Mouse (Mus musculus): ENCODE data around the gene Camk2n2. TPM values are rescaled to one million over a fixed set of nuclear protein-coding genes. Genes with fewer than 3 reads are reported as not detected.

Camk2n2 gene
- total and polyA plus RNA-seq, 3 experiments, result 1.5 to 7.0 (median 2.0) TPM

- no peaks in the 10 kb centered on the region for H3K27me3 ChIP-seq (replicated peaks)
- no peaks in the 10 kb centered on the region for H3K9me3 ChIP-seq (replicated peaks; ENCODE audit: low read length)
- peak overlapping the region; percentile 98 for H3K4me2 ChIP-seq (ENCODE audit: insufficient read depth, low read depth, poor library complexity, severe bottlenecking)
- H3K27ac ChIP-seq (ENCODE audit: insufficient read depth, low read depth), result peak overlapping the region; percentile 46
- peaks cover 6 to 33% of the 10 kb centered on the region in 2 experiments for H3K4me1 ChIP-seq (ENCODE audit: control insufficient read depth in 1 of 2, insufficient read depth in 2 of 2)
- dilution Hi-C loops (cut with MboI; ENCODE audit: extremely low pct_ligation_motif_present, extremely low pct_unique_long_range_greater_than_20kb, low sequenced_read_pairs), result no loop called here
- H3K9ac ChIP-seq (ENCODE audit: insufficient read depth, low read depth), result peak overlapping the region; percentile 72
- peaks cover 8% of the 10 kb centered on the region for H3K79me2 ChIP-seq (replicated peaks; ENCODE audit: control insufficient read depth, extremely low read depth, insufficient read depth, poor library complexity, severe bottlenecking)
- DNase-seq (ENCODE audit: extremely low read depth), result peak; percentile 94
- in situ Hi-C loops (cut with MboI; ENCODE audit: low pct_ligation_motif_present, low pct_unique_long_range_greater_than_20kb, low sequenced_read_pairs), result loop anchor here (5.0 to 10.0 kb wide), 2 partner anchors 63 to 316 kb away; partner anchors contain the start of gene Abcf3
- peak overlapping the region; percentile 70 to 86 (median 79) for H3K4me3 ChIP-seq (replicated peaks in 1 of 3; ENCODE audit: low read depth in 2 of 3, low read length in 2 of 3, poor library complexity in 1 of 3)
- peaks cover 29 to 56% of the 10 kb centered on the region in 2 experiments for H3K36me3 ChIP-seq (replicated peaks in 1 of 2; ENCODE audit: control insufficient read depth in 1 of 2, insufficient read depth in 1 of 2, low read length in 1 of 2)
- TF ChIP-seq BHLHE40 (IDR thresholded peaks at IDR 0.05; ENCODE audit: low read depth, low read length), result peak; percentile 73
- peak; percentile 83 for TF ChIP-seq MAZ (IDR thresholded peaks at IDR 0.05; ENCODE audit: low read depth, low read length)
- peak; percentile 99 for TF ChIP-seq MYC (IDR thresholded peaks at IDR 0.05; ENCODE audit: low read depth, low read length)
- peak; percentile 63; the same call in 1 of the 2 replicates for TF ChIP-seq MAFK (IDR thresholded peaks at IDR 0.05; ENCODE audit: insufficient replicate concordance, low read length)
- no peak; the same call in 1 of the 2 replicates for TF ChIP-seq GABPA (IDR thresholded peaks at IDR 0.05; ENCODE audit: insufficient replicate concordance, low read depth, low read length)
- no peak for TF ChIP-seq ZNF384 (IDR thresholded peaks at IDR 0.05; ENCODE audit: low read depth, low read length)
- peak; percentile 74 for TF ChIP-seq POLR2AphosphoS2 (IDR thresholded peaks at IDR 0.05; ENCODE audit: low read depth, low read length)
- TF ChIP-seq JUN (IDR thresholded peaks at IDR 0.05; ENCODE audit: insufficient read depth, low read depth, low read length), result no peak
- TF ChIP-seq JUND (conservative IDR thresholded peaks at IDR 0.05; ENCODE audit: low read depth, low read length), result peak; percentile 13; the same call in 1 of the 2 replicates
- TF ChIP-seq NRF1 (IDR thresholded peaks at IDR 0.05; ENCODE audit: low read depth, low read length), result peak; percentile 69
- TF ChIP-seq SIN3A (IDR thresholded peaks at IDR 0.05; ENCODE audit: low read length), result peak; percentile 99
- peak; percentile 71 for TF ChIP-seq MEF2A (IDR thresholded peaks at IDR 0.05; ENCODE audit: borderline replicate concordance, low read depth, low read length)
- TF ChIP-seq CTCF (conservative IDR thresholded peaks at IDR 0.05 in 1 of 2, IDR thresholded peaks at IDR 0.05 in 1 of 2; ENCODE audit: low read depth in 2 of 2, low read length in 2 of 2), result no peak
- TF ChIP-seq MAX (IDR thresholded peaks at IDR 0.05; ENCODE audit: low read length), result peak; percentile 95
- no peak for TF ChIP-seq ZC3H11A (IDR thresholded peaks at IDR 0.05; ENCODE audit: low read depth, low read length)
- TF ChIP-seq MXI1 (IDR thresholded peaks at IDR 0.05; ENCODE audit: low read depth, low read length), result peak; percentile 97
- peak; percentile 70; the same call in 1 of the 2 replicates for TF ChIP-seq IRF4 (IDR thresholded peaks at IDR 0.05; ENCODE audit: low read depth, low read length)
- peak; percentile 42; the same call in 1 of the 2 replicates for TF ChIP-seq ETS1 (conservative IDR thresholded peaks at IDR 0.05; ENCODE audit: low read depth, low read length)
- TF ChIP-seq PAX5 (IDR thresholded peaks at IDR 0.05; ENCODE audit: low read length), result no peak
- TF ChIP-seq ZKSCAN1 (IDR thresholded peaks at IDR 0.05; ENCODE audit: borderline replicate concordance, low read depth, low read length), result no peak
- TF ChIP-seq HCFC1 (IDR thresholded peaks at IDR 0.05; ENCODE audit: low read depth, low read length), result peak; percentile 90
- TF ChIP-seq USF1 (IDR thresholded peaks at IDR 0.05; ENCODE audit: low read depth, low read length), result no peak
- TF ChIP-seq ZMIZ1 (IDR thresholded peaks at IDR 0.05; ENCODE audit: low read depth, low read length), result peak; percentile 94
- TF ChIP-seq SMC3 (IDR thresholded peaks at IDR 0.05; ENCODE audit: low read depth, low read length), result no peak
- peak; percentile 99 for TF ChIP-seq POLR2A (IDR thresholded peaks at IDR 0.05; ENCODE audit: low read depth, low read length)
- peak; percentile 62; the same call in 1 of the 2 replicates for TF ChIP-seq CHD2 (IDR thresholded peaks at IDR 0.05; ENCODE audit: low read length)
- TF ChIP-seq UBTF (IDR thresholded peaks at IDR 0.05; ENCODE audit: low read depth, low read length), result 0 out of 2 replicates have a peak, but pooled peaks have one; percentile 44
- no peak for TF ChIP-seq USF2 (conservative IDR thresholded peaks at IDR 0.05; ENCODE audit: low read depth, low read length)
- peak; percentile 82; the same call in 1 of the 2 replicates for TF ChIP-seq KAT2A (IDR thresholded peaks at IDR 0.05; ENCODE audit: insufficient replicate concordance, low read length)
- peak; percentile 77; the same call in 1 of the 2 replicates for TF ChIP-seq E2F4 (IDR thresholded peaks at IDR 0.05; ENCODE audit: insufficient replicate concordance, low read depth, low read length)
- TF ChIP-seq RCOR1 (conservative IDR thresholded peaks at IDR 0.05; ENCODE audit: low read depth, low read length), result 0 out of 2 replicates have a peak, but pooled peaks have one; percentile 31
- TF ChIP-seq TBP (conservative IDR thresholded peaks at IDR 0.05; ENCODE audit: low read depth, low read length), result peak; percentile 98
- TF ChIP-seq EP300 (IDR thresholded peaks at IDR 0.05; ENCODE audit: low read length), result no peak
- TF ChIP-seq TCF12 (IDR thresholded peaks at IDR 0.05; ENCODE audit: low read depth, low read length), result peak; percentile 99
- TF ChIP-seq NELFE (IDR thresholded peaks at IDR 0.05; ENCODE audit: low read depth, low read length), result peak; percentile 99
- TF ChIP-seq ELF1 (IDR thresholded peaks at IDR 0.05; ENCODE audit: low read depth, low read length), result peak; percentile 83
- TF ChIP-seq CHD1 (IDR thresholded peaks at IDR 0.05; ENCODE audit: low read depth, low read length), result peak; percentile 88; the same call in 1 of the 2 replicates
Measured at GRCm38 (mm10) chr16:20610501-20611356, 10.4 kb downstream of the Camk2n2 start.

Measured in CH12.LX (cell line).